Mouse (Mus musculus): ENCODE measurements around the gene Sbno2. TPM values are rescaled to one million over a fixed set of nuclear protein-coding genes. Genes with fewer than 3 reads are reported as not detected.

Gene Sbno2
- total RNA-seq, 2 experiments from 2014 or later = 14.5 to 25.5 TPM

DNA sequence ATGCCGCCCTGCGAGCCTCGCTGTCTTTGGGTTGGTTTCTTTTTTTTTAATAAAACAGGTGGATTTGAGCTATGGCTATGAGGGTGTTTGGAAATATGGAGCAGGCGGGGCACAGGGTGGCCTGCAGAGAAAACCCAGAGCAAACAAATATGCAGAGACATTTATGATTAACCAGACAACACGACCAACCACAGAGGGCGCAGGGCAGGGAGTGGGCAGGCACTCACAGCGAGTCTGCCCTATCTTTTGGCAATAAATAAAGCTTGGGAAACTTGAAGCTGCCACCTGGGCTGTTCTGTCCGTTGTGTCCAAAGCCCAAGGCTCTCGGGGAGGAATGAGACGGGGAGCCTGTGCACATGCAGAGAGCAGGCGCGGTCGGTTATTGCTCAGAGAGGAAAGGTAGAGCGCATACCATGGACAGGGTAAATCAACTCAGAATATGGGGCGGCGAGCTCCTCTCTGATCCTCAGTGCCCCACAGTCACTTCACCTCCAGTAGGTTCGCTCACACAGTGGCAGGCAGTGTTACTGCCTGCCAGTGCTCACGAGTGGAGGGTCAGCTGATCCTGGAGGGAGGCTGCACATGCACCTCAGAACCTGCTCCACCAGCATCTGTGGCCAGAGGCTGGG lies 25.1 kb upstream of the Sbno2 start:
- no peak for DNase-seq (ENCODE audit: low spot score in 2 of 2)

GRCm38 (mm10) chr10:80129846-80130245 lies 24.5 kb upstream of the Sbno2 start:
- peak in 1 of 2 experiments; percentile 30 for DNase-seq (ENCODE audit: low spot score in 2 of 2)
- intact Hi-C loops (cut with DNase I) = no loop called here

More for the DNA sequence above, 25.1 kb upstream of the Sbno2 start:
- intact Hi-C loops (cut with DNase I) = no loop called here

GRCm38 (mm10) chr10:80127920-80128319 lies 22.5 kb upstream of the Sbno2 start:
- intact Hi-C loops (cut with DNase I) = no loop called here
- no peak for DNase-seq (ENCODE audit: low spot score in 2 of 2)

- no peak for DNase-seq (ENCODE audit: low spot score in 2 of 2)
- intact Hi-C loops (cut with DNase I) = no loop called here
Measured at GRCm38 (mm10) chr10:80123932-80124562, 18.7 kb upstream of the Sbno2 start.

GRCm38 (mm10) chr10:80121639-80122038 lies 16.3 kb upstream of the Sbno2 start:
- intact Hi-C loops (cut with DNase I) = no loop called here
- no peak for DNase-seq (ENCODE audit: low spot score in 2 of 2)

DNA sequence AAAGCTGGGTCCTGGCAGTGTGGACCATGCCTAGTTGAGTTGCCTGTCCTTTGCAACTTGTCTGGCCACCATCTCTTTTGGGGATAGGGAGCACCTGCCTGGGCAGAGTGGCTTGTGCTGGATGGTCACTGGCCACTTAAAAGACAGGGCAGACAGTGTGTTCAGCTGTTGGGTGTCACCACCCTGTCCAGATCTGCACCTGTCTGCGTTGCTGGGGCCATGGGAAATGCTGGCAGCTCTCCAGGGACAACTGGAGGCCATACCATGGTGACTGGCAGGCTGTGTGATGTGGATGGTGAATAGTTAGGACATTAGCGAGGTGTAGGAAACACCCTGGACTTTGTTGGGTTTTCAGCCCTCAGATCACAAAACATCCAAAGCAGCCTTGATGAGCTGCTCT lies 14.8 kb upstream of the Sbno2 start:
- intact Hi-C loops (cut with DNase I) = no loop called here
- DNase-seq (ENCODE audit: low spot score in 2 of 2) = no peak

- no peak for DNase-seq (ENCODE audit: low spot score in 2 of 2)
- intact Hi-C loops (cut with DNase I) = no loop called here
Measured at GRCm38 (mm10) chr10:80118552-80118951, 13.2 kb upstream of the Sbno2 start.

- intact Hi-C loops (cut with DNase I) = no loop called here
- DNase-seq (ENCODE audit: low spot score in 2 of 2) = no peak
Measured at GRCm38 (mm10) chr10:80117736-80118135, 12.4 kb upstream of the Sbno2 start.

DNA sequence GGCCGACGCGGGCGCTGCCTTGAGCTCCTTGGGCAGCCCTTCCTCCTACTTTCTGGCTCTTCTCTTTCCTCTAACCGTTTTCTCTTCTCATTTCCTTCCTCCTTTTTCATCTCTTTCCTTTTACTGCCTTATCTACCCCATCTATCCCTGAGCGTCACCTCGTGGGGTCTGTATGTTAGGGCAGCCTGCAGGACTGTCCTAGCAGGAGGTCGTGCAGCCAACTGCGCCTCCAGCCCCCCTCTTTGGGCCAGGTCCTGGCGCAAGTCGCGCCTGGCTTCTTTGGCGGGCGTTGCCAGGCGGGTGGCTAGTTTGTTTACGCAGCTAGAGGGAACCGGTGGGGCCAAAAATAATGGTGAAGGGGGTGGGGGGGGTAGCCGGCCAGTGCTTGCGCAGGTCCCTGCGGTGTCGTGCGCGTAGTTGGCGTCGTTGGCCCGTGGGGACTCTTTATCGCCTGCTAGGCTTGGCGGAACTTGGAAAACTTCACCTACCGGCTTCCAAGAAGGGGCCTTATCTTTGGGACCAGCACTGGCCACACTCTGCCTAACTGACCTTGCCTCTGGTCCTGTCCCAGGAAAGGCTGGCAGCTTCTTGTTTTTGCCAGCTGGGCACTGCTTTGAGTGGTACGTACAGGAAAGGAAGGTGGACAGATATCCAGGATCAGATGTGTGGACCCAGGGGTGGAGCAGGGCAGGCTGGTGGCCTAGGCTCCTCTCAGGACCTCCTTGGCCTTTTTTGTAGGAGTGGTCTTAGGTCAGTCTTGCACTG lies 11.7 kb upstream of the Sbno2 start:
- no peak for DNase-seq (ENCODE audit: low spot score in 2 of 2)
- intact Hi-C loops (cut with DNase I) = no loop called here

DNA sequence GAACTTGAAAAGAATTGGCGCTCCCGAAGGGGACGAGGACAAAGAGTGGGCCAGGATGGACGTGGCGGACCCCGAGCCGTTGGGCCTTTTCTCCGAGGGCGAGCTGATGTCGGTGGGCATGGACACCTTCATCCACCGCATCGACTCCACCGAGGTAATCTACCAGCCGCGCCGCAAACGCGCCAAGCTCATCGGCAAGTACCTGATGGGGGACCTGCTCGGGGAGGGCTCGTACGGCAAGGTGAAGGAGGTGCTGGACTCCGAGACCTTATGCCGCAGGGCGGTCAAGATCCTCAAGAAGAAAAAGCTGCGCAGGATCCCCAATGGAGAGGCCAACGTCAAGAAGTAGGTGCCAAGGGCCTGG lies 11.2 kb upstream of the Sbno2 start:
- intact Hi-C loops (cut with DNase I) = no loop called here
- no peak for DNase-seq (ENCODE audit: low spot score in 2 of 2)

DNA sequence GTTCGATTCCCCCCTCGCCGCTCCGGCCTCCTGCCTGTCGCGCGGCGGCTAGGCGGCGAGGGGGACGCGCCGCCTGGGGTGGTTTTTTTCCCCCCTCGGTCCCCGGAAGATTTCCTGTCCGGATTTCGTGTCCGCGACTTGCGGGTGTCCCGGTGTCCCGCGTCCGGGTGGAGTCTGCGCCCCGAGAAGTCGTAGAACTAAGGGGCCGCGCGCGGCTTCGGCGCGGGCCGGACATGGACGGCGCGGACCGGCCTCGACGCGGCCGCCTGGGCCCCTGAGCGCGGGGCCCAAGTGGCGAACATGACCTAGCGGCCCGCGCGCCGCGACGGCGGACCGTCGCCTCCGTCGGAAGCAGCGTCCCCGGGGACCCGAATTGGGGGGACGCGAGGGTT lies 10.6 kb upstream of the Sbno2 start:
- no peak for DNase-seq (ENCODE audit: low spot score in 2 of 2)
- intact Hi-C loops (cut with DNase I) = loop anchor here (1.0 to 2.0 kb wide), 3 partner anchors 77 to 156 kb away; partner anchors contain the start of genes Polr2e, Tmem259 and Wdr18

GRCm38 (mm10) chr10:80115290-80115943 lies 10.0 kb upstream of the Sbno2 start, which contains the start of gene Stk11:
Gene Stk11, plus strand, starts transcription at chr10:80115803.
- DNase-seq (ENCODE audit: low spot score in 2 of 2) = peak; percentile 98 to 99
- intact Hi-C loops (cut with DNase I) = loop anchor here (1.0 to 2.0 kb wide), 3 partner anchors 77 to 155 kb away; partner anchors contain the start of genes Polr2e, Tmem259 and Wdr18

GRCm38 (mm10) chr10:80114341-80115284 lies 9.2 kb upstream of the Sbno2 start:
- intact Hi-C loops (cut with DNase I) = loop anchor here (1.0 to 5.0 kb wide), 5 partner anchors 37 to 154 kb away; partner anchors contain the start of genes Polr2e, Tmem259 and Wdr18
- peak; percentile 82 to 85 for DNase-seq (ENCODE audit: low spot score in 2 of 2)

DNA sequence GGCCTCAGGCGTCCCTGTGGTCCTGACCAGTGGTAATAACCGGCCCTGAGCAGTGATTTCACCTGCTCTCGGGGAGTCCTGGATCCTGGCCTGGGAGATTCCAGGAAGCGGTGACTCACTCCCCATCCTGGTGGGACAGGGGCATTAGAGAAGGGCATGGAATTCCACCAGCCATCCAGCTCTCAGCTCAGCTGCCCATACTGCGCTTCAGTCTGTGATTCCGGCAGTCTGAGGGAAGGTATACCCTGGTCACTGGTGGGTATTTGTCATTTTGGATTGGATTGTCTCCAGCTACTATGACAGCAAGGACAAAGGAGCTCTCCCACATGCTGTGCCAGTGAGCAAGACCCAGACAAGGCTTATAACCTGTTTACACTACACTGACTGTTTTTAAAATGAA lies 2.3 kb upstream of the Sbno2 start:
- intact Hi-C loops (cut with DNase I) = no loop called here
- DNase-seq (ENCODE audit: low spot score in 2 of 2) = no peak

DNA sequence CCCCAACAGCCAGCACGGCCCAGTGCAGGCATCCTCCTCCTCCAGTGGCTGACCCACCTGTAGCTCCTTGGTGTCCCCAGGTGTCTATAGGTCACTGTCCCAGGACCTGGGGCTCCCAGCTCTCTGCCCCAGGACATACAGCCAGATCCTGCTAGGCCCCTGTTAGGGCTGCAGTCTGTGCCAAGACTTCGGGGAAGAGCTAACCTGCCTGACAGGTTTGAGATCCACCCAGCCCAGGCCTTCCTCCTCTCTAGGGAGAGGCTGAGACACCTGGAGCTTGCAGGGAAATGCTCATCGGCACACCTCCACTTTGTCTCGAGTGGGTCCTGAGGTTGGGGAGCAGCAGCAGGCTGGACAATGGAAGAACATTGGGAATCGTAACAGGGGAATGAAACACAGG lies 555 bp upstream of the Sbno2 start:
- intact Hi-C loops (cut with DNase I) = no loop called here
- DNase-seq (ENCODE audit: low spot score in 2 of 2) = no peak

DNA sequence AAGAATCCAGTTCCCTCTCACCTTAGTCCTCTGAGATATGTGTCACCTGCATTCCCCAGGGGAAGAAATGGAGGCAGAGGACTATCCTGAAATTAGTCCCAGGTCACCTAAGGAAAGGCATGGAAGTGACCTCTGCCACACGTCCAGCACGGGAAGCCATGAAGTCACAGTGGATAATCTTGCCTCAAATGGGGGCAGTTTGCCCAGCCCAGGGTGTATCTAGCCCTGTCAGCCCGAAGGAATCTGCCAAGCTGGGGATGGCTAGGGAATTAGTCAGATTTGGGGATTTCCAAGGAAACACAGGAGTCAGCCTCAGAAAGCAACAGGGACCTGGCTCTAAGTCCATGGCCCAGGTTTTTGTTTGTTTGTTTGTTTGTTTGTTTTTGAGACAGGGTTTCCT lies 1.2 kb downstream of the Sbno2 start:
- DNase-seq (ENCODE audit: low spot score in 2 of 2) = no peak
- intact Hi-C loops (cut with DNase I) = no loop called here

DNA sequence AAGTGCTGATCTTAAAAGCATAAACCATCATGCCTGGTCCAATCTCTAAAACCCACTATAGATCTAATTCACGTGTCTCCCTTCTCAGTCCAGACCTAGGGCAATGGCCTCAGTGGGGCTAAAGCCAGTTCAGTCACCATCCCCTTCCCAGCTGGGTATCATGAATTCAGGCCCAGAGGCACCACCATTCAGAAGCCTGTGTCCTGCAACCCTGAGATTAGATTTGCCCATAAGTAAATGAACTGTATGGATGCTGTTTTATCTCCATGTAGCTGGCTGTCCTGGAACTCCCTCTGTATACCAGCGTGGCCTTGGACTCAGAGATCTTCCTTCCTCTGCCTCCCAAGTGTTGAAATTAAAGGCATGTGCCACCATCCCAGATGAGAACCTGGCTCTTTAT lies 2.3 kb downstream of the Sbno2 start:
- no peak for DNase-seq (ENCODE audit: low spot score in 2 of 2)
- intact Hi-C loops (cut with DNase I) = no loop called here

- DNase-seq (ENCODE audit: low spot score in 2 of 2) = peak; percentile 82 to 88
- intact Hi-C loops (cut with DNase I) = no loop called here
Measured at GRCm38 (mm10) chr10:80102216-80102915, 3.0 kb downstream of the Sbno2 start.
